Mouse (Mus musculus): ENCODE results near the gene Tlcd1.

DNA sequence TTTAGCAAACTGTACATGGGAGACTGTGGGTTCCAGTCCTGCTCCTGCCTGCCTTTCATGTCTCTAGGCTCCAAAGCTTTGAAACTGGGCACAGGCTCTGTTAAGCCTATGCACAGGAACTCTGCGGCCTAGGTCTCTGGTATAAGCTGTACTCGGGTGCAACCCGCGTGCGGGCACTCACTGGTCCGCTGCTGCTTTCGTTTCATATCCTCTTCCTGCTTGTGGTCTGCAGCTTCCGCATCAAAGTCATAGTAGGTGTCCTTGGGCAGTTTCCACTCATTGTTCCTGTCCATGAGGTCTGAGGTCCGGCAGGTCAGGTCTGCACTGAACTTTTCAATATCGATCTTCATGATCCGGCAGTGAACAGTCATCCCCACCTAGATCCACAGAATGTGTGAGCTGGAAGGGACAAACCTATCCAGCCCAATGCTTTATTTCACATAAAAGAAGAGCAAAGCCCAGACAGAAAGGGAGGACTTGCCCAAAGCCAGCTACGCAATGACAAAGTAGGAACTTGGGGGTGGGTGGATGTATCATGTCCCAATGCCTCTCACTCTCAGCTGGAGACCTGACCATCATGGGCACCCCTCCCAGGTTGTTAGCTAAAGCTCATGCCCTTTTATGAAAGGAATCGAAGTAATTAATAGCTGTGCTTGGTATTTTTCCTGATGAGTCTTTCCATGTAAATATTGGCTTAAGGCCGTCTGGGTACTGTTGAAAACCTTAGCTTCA, 36.7 kb downstream of the Tlcd1 start:
- TF ChIP-seq ZC3H11A (IDR thresholded peaks at IDR 0.05; ENCODE audit: borderline replicate concordance, low read depth, low read length): no peak
- TF ChIP-seq CHD2 (IDR thresholded peaks at IDR 0.05; ENCODE audit: low read depth, low read length): no peak
- TF ChIP-seq MAFK (IDR thresholded peaks at IDR 0.05; ENCODE audit: insufficient read depth, low read depth, low read length): no peak
- TF ChIP-seq HCFC1 (IDR thresholded peaks at IDR 0.05; ENCODE audit: borderline replicate concordance, insufficient read depth, low read length): no peak
- no peak for TF ChIP-seq ZNF384 (IDR thresholded peaks at IDR 0.05; ENCODE audit: low read depth, low read length)

Data from ES-E14 (cell line).